Mouse (Mus musculus) 3T3-L1 (cell line): Measurements from ENCODE around the gene Fst.

ENCODE experiments used
- DNase-seq: peaks from one replicate; pipeline ENCODE4 v3.0.0-alpha.2; 2015; ENCODE audit warnings: low read depth, low spot score

Fst gene

DNA sequence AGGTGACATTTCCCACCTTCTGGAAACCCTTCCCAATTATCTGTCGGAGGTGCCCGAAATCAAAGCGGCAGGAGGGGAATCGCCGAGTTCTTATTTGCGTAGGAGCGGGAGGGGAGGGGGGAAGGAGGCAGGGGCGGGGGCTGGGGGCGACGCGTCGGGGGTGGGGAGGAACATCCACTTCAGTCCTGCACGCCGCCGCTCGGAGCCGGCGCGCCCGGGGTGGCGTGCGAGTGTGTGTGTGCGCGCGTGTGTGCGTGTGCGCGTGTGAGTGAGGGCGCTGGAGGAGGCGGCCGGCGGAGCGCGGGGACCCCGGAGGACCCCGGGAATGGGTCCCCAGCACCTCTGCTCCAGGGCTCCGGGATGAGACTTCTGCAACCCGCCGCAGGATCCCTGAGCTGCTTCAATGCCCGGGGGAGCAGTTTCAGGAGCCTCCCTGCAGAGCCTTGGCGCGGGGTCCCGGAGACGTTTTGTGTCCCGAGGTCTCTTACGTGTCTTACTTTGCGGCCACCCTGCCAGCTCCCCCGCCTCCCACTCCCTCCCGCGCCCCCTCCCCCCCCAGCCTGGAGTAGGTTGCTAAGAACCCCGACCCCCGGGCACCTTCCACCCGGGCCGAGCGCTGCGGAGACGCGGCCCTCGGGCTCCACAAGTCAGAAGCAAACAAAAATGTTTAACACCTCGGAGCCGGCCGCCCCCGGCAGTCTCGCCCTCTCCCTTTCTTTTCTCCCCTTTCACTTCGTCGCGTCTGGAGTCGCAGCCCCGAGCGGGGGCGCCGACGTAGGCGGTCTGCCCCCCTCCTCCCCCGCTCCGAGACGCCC, at the start of gene Fst:
Gene Fst, minus strand, starts transcription at position 66 of the 815 bp plus-strand sequence.
- DNase-seq = peak; percentile 30

DNA sequence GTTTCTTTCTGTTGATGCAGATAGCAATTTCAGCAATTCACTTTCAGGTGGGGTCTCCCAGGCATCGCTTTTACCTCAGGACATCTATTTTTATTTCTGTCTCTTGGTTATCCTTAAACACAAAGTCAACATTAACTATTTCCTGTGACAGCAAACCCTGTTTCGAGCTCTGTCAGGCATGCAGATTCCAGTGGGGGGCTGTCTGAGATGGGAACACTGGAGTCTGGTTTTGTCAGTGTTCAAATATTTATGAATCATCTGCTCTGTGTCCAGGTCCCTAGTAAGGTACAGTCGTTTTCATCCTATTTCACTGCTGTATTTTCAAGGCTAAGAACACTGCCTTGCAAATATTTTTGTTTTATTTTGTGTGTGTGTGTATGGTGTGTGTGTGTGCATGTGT, 35.1 kb upstream of the Fst start:
- DNase-seq = peak; percentile 51

GRCm38 (mm10) chr13:114488178-114488577, 29.4 kb upstream of the Fst start:
- DNase-seq = peak; percentile 57

GRCm38 (mm10) chr13:114478329-114478728, 19.6 kb upstream of the Fst start:
- DNase-seq = no peak

DNA sequence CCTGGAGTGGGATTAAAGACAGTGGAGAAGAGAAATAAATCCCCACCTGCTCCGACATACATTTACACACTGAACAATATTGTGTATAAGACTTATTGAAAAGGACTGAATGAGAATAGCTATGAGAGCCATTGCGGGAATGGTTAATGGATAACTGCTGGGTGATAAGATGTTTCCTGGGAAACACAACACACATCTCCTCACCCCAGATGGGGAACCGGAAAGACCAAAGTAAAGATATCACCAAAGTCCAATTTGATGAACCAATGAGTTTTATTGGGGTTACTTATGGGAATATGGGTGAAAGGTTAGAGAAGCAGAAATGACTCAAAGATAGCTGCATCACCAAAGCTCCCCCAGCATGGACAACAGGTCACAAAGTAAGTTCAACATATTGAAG, 11.2 kb upstream of the Fst start:
- DNase-seq = no peak

- DNase-seq = no peak
Measured at GRCm38 (mm10) chr13:114466269-114466919, 7.6 kb upstream of the Fst start.

DNA sequence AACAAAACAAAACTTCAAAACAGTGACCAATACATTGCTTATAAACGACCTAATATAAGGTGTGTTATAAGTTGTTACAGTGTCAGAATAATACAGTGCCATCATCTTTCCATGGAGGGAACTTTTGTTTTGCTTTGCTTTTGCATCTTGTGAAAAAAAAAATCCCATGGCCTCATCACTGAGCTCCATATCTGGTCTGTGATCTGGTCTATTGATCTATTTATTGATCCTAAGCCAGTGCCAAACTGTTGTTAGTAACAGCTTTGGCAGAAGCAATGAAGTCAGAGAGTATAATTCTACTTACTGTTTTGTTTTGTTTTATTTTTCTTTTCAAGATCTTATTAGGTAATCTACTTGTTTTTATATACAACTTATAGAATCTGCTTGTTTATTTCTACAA, 6.6 kb upstream of the Fst start:
- DNase-seq = no peak

DNA sequence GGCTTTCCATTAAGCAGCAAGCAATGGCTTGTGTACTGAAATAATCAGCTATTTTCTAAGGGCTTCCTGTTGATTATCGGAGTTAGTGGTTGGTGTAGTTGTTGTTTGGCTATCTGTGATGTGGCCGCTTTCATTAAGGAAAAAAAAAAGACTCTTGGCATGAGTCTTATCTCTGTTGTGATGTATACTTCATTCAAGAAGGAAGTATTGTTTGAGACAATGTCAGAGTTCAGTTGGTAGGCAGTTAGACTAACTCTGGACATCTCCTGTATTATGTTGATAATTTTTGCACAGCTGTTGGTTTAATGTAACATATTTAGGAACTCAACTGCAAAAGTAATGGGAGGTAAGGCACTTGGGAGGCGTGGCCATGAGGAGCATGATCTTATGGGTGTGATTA, 6.1 kb upstream of the Fst start:
- no peak for DNase-seq

DNA sequence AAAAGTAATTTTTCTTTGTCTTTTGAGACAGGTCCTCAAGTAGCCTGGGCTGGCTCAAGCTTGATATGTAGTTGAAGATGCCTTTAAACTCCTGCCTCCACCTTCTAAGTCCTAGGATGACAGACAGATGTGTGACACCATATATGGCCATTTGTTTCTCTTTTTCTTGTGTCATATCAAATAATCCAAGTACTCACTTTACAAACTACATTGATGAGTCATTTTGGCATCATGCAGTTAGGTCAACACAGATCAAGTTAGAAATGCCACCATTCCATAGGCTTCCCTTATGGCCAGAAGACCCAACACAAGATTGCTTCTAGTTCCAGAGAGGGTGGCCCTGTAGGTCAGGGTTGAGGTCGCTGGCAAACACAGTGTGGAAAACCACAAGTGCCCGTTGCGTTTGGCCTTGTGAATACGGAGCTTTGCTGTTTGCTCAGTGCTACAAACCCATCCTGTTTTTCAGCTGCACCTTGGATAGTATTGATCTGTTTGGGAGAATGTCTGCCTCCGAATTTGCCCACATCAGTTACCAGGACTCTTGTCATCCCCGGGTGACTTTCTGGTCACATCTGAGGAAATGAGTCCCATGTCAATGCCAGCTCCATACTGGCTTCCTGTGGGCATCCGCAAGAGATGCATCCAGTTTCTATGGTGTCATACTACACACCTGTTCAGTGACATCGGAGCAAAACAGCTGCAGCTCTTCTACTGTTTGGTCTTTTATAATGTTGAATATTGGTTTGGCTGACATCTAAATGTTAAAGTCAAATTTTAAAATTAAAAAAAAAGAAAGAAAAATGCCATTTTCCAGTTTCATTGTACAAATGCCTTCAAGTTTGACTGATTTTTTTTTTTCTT, 4.0 kb upstream of the Fst start:
- peak; percentile 58 for DNase-seq

GRCm38 (mm10) chr13:114460306-114460892, 1.6 kb upstream of the Fst start:
- peak; percentile 63 for DNase-seq

GRCm38 (mm10) chr13:114459701-114460160, 980 bp upstream of the Fst start:
- peak; percentile 35 for DNase-seq

- DNase-seq = peak; percentile 65
Measured at GRCm38 (mm10) chr13:114458291-114458885, 363 bp downstream of the Fst start.

DNA sequence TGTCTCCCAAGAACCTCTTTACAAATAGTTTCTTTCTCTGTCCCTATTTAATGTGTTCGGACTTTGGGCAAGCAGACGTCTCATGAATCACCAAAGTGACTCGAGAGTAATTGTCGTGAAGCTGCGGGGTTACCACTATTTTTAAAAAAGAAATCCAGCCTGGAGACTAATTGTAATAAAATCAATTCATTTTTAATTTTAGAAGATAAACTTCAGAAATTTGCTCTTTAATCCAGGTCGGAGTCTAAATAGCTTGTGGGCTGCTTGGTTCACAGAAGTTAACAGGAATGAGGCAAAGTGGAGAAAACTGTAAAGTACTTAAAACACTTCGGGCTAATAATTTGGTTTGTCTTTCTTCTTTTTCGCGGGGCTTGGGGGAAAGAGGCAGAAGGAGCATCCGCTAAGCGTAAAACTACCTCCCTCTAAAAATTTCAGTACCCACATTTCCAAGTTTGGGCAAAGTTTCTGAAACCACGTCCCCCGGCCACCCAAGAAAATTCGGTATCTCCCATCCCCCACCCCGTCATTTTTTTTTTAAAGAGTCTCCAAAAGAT, 1.1 kb downstream of the Fst start:
- no peak for DNase-seq

DNA sequence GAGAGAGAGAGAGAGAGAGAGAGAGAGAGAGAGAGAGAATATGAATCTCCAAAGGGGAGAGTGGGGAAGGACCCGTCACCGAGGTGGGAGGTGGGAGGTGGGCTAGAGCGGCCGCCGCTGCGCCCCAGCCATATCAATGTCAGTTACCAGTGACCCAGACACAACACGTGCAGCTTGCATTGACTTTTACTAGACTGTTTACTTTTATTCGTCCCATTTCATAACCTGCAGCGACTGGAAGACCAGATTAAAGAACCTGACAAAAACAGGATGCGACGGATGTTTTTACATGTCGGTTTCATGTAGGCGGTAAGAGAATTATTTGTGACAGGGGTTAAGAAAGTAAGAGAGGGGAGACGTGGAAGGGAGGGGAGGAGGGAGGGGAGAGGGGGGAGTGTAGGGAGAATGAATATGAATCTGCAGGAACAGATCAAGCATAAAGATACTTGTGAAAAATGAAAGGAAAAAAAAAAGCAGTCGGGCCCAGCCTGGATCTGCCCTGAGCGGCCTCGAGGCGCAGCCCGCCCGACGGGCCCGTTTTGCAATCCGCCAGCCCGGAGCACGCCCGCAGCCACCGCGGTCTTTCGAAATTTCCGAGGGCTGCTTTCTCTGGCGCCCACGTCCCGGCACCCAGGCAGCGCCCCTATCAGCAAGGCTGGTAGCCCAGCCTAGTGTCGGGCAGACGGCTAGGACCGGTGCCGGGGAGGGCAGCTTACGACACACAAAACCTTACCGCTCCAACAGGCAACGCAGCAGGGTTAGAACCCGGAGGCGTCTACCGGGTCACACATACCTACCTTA, 1.8 kb downstream of the Fst start:
- DNase-seq = peak; percentile 60

GRCm38 (mm10) chr13:114456224-114456623, 2.5 kb downstream of the Fst start:
- DNase-seq = peak; percentile 76

DNA sequence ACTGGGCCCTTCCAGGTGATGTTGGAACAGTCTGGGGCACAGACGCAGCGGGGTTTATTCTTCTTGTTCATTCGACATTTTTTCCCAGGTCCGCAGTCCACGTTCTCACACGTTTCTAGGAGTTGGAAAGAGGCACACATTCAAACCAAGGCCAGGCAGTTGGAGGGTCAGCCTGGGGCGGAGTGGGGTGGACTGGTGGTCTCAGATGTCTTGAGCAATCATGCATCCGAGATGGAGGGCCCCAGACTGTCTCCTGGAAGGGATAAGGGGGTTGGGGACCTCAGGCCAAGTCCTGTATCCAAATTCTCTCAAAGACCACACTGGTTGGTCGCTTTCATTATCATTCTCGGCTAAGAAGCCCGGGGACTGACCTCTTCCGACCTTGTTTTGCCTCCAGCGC, 3.0 kb downstream of the Fst start:
- no peak for DNase-seq

DNA sequence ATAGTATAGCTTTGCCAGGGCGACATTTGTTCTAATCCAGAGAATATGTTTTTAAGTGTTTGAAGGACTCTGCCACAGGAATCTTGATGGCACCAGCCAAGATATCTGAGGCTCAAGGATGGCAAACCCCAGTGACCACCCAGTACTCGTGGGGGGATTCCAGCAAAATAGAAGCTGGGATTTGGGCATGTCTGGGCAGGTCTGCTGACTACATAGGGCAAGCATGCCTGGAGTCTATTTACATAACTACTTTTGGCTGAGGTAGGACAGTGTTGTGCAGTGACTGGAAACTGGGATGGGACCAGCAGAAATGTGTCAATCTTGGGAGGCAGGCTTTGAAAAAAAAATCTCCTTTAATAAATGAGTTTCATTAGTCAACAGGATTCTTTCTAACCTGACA, 11.5 kb downstream of the Fst start:
- DNase-seq = peak; percentile 54

GRCm38 (mm10) chr13:114432491-114432890, 26.3 kb downstream of the Fst start:
- no peak for DNase-seq

DNA sequence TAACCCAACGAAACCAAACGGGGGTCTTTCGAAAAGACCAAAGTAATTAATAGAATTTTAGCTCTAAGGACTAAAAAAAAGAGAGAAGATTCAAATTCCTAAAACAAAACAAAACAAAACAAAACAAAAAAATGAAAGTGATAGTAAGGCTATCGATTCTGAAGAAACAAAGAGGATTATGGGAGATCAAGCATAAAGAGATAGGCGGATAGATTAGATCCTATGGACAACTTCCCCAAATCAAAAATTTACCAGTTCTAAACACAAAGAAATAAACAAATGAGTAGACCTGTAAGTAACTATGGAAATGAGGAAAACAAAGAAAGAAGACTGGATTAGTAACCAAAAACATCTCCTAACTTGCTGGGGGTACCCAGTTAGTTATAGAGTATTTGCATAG, 33.5 kb downstream of the Fst start:
- no peak for DNase-seq

DNA sequence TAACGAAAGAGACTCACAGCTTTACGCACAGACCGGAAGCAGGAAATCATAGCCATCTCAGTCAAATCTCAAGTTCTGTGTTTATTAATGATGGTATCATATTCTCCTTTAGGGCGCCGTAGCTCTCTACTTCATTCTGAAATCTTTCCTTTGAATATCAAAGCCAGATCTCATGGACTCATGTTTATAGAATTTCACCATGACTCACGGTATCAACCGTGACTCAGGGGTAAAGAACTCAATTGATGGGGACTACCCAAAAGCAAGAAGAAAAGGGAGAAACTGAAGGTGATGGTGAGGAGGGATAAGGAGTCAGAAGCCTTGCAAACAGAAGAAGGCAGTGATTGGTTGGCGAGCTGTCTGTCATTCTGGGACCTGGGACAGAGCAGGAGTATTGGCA, 38.5 kb downstream of the Fst start:
- peak; percentile 86 for DNase-seq
